Mouse (Mus musculus): Measurements from ENCODE around the gene Pdzrn4.
"Not testable (repeated sequence)": the region's sequence is repeated elsewhere in the genome, so short reads cannot be mapped to it uniquely, and the experiment has no call there.

Gene Pdzrn4

GRCm38 (mm10) chr15:92396770-92397608, at the start of gene Pdzrn4:
Gene Pdzrn4 (plus strand): TSS chr15:92396881.
- peak; percentile 33 for DNase-seq (ENCODE audit: low read depth, low spot score)

- DNase-seq (ENCODE audit: low read depth, low spot score) = peak; percentile 60
Observed at GRCm38 (mm10) chr15:92347426-92347825, 49.3 kb upstream of the Pdzrn4 start.

- DNase-seq (ENCODE audit: low read depth, low spot score) = peak; percentile 49
Observed at GRCm38 (mm10) chr15:92347902-92348301, 48.8 kb upstream of the Pdzrn4 start.

- not testable (repeated sequence) for DNase-seq (ENCODE audit: low read depth, low spot score)
Observed at GRCm38 (mm10) chr15:92348453-92348852, 48.2 kb upstream of the Pdzrn4 start.

GRCm38 (mm10) chr15:92364153-92364552, 32.5 kb upstream of the Pdzrn4 start:
- DNase-seq (ENCODE audit: low read depth, low spot score) = no peak

GRCm38 (mm10) chr15:92364592-92364991, 32.1 kb upstream of the Pdzrn4 start:
- no peak for DNase-seq (ENCODE audit: low read depth, low spot score)

GRCm38 (mm10) chr15:92394811-92395210, 1.9 kb upstream of the Pdzrn4 start:
- peak; percentile 54 for DNase-seq (ENCODE audit: low read depth, low spot score)

GRCm38 (mm10) chr15:92398747-92399146, 2.1 kb downstream of the Pdzrn4 start:
- DNase-seq (ENCODE audit: low read depth, low spot score) = no peak

- no peak for DNase-seq (ENCODE audit: low read depth, low spot score)
Observed at GRCm38 (mm10) chr15:92399278-92399677, 2.6 kb downstream of the Pdzrn4 start.

- DNase-seq (ENCODE audit: low read depth, low spot score) = no peak
Observed at GRCm38 (mm10) chr15:92401554-92401953, 4.9 kb downstream of the Pdzrn4 start.

- DNase-seq (ENCODE audit: low read depth, low spot score) = peak; percentile 54
Observed at GRCm38 (mm10) chr15:92415323-92415722, 18.6 kb downstream of the Pdzrn4 start.

GRCm38 (mm10) chr15:92416141-92416540, 19.5 kb downstream of the Pdzrn4 start:
- DNase-seq (ENCODE audit: low read depth, low spot score) = no peak

GRCm38 (mm10) chr15:92416658-92417057, 20.0 kb downstream of the Pdzrn4 start:
- no peak for DNase-seq (ENCODE audit: low read depth, low spot score)

GRCm38 (mm10) chr15:92417120-92417519, 20.4 kb downstream of the Pdzrn4 start:
- DNase-seq (ENCODE audit: low read depth, low spot score) = no peak

GRCm38 (mm10) chr15:92434605-92435004, 37.9 kb downstream of the Pdzrn4 start:
- peak; percentile 45 for DNase-seq (ENCODE audit: low read depth, low spot score)

GRCm38 (mm10) chr15:92435306-92435705, 38.6 kb downstream of the Pdzrn4 start:
- DNase-seq (ENCODE audit: low read depth, low spot score) = no peak

- no peak for DNase-seq (ENCODE audit: low read depth, low spot score)
Observed at GRCm38 (mm10) chr15:92441630-92442180, 45.0 kb downstream of the Pdzrn4 start.

- DNase-seq (ENCODE audit: low read depth, low spot score) = no peak
Observed at GRCm38 (mm10) chr15:92447708-92448147, 51.0 kb downstream of the Pdzrn4 start.

GRCm38 (mm10) chr15:92449112-92449511, 52.4 kb downstream of the Pdzrn4 start:
- no peak for DNase-seq (ENCODE audit: low read depth, low spot score)

GRCm38 (mm10) chr15:92452620-92453019, 55.9 kb downstream of the Pdzrn4 start:
- DNase-seq (ENCODE audit: low read depth, low spot score) = no peak

GRCm38 (mm10) chr15:92482198-92482597, 85.5 kb downstream of the Pdzrn4 start:
- DNase-seq (ENCODE audit: low read depth, low spot score) = no peak

- no peak for DNase-seq (ENCODE audit: low read depth, low spot score)
Observed at GRCm38 (mm10) chr15:92491376-92491775, 94.7 kb downstream of the Pdzrn4 start.

All from R1 (cell line).